Mouse (Mus musculus) thymus, postnatal 36 days (tissue): Measurements from ENCODE around the gene Foxn2.
"Not testable (repeated sequence)": the region's sequence is repeated elsewhere in the genome, so short reads cannot be mapped to it uniquely, and the experiment has no call there.

Source experiments
- DNase-seq, 2 experiments: peaks; one replicate each; pipeline ENCODE4 v3.0.0; 2022; ENCODE audit warnings: mixed read lengths in 2 of 2

The Foxn2 gene

DNA sequence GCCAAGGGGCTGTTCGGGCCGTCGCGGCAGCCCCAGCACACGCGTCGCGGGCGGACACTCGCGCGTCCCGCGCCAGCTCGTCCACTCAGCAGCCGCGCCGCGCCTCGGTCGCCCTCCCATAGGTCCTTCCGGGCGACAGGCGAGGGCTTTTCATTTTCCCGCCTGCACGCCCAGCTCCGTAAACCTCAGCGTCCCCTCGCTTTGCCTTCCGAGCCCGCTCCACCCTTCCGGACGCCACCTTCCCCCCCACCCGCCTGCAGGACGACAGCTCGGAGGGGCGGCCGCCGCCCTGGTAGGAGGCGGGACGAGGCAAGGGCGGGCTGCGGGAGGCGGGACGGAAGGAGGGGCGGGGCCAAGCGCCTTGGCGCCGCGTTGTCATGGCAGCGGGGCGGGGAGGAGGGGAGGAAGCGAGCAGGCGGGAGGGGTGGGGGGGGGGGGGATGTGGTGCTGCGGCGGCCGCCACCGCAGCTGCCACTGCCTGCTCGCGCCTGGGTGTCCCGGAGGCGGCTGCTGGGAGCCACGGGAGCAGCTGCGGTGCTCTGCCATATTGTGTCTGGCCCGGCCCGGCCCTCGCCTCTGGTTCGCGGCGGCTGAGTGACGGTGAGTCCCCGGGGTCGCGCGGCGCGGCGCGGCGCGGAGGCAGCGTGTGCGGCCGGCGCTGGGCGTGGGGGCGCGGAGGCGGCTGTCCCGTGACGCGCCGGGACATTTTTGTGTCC, at the start of gene Foxn2:
Foxn2 (plus strand) TSS at position 427 of the 716 bp plus-strand sequence.
- DNase-seq = peak; percentile 98

GRCm38 (mm10) chr17:88397501-88397900, 43.0 kb upstream of the Foxn2 start:
- no peak for DNase-seq

- DNase-seq = no peak
Measured at GRCm38 (mm10) chr17:88398090-88398489, 42.4 kb upstream of the Foxn2 start.

GRCm38 (mm10) chr17:88398854-88399253, 41.7 kb upstream of the Foxn2 start:
- DNase-seq = no peak

GRCm38 (mm10) chr17:88400122-88400521, 40.4 kb upstream of the Foxn2 start:
- no peak for DNase-seq

DNA sequence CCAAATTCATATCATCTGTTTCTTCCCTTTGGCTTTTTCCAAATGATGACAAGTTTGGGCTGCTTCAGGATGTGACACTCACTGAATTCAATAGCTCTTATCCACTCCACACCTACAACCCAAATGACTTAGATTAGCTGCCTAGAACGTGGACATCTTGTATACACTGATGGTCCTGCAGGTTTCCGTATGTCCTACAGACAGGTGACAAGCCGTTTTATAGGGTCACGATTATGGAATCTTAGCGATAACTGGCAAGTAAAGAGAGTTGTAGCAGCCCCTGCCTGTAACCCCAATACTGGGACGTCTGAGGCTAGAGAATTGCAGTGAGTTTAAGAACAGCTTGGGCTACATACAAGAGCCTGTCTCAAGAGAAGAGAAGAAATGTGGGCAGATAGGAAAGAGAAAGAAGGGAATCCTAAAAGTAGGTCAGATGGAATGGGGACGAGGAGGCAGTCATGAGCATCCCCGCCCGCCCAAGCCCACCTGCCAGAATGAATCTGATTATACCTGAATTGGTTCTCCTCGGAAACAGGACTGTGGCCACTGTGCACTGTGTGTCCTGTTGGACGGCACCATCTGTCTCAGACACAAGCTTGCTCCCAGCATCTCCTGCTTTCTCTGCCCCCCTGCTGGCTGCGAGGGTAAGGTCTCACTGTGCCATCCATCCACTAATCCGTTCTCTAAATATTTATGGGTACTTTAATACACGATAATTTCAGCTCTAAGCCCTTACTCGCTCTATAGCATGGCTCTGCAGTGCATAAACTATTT, 39.6 kb upstream of the Foxn2 start:
- no peak for DNase-seq

DNA sequence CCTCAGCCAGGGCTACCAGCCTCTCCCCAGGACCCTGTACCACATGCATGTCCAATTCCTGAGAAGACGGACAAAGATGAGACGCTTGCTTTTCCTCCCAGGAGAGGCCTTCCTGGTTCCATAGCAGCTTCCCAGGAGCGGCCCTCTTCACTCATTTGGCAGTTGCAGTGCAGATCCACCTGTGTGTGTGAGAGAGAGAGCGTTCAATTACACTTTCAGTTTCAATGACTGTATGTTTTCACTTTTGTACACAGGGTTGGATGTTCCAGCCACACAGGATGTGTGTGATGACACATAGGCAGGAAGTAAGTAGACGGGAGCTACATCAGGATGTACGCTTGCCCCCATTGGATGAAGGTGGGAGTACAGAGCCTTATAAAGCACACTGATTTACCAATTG, 37.2 kb upstream of the Foxn2 start:
- DNase-seq = peak; percentile 34

DNA sequence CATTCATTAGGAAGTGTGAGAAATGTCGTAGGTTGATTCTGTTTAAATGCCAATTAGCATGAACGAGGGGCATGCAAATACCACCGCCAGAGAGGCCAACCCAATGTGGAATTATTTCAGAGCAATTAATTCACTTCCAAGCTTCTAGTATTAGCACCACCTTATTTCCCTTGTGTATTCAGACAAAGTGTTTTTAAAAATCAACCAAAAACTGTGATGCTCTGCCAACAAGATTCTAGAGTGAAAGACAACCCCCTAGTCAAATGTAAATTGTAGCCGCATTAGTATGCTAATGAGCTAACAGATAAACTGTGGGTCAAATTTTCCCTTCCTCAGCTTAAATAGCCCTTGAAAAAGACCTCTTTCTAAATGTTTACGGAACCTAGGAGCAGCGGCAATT, 36.0 kb upstream of the Foxn2 start:
- no peak for DNase-seq

DNA sequence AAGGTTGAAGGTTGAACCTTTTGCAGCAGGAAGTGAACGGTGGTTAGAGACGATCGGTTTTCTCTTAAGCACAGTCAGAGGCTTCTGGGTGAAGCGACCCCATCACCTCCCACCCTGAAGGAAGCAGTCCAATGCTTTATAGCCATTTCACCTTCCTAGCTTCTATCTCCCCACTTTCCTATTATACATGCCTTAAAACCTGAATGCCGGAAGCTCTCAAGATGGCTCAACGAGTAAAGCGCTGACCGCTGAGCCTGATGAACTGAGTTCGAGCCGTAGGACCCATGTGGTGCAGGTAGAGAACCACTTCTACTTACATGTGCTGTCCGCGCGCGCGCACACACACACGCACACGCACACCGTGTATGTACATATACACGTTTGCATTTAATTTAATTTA, 35.4 kb upstream of the Foxn2 start:
- DNase-seq = no peak

DNA sequence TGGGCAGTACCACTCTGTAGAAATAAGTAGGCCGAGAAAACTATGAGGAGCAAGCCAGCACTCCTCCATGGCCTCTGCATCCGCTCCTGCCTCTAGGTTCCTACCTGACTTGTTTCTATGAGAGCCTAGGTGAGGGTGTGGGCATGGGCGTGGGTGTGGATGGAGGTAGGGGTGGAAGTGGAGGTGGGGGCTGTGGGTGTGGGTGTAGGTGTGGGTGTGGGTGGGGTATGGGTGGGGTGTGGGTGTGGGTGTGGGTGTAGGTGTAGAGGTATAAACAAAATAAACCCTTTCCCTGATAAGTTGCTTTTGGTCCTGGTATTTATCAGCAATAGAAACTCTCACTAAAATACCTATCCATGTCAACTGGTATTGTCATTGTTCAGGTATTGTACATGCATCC, 30.8 kb upstream of the Foxn2 start:
- DNase-seq = no peak

DNA sequence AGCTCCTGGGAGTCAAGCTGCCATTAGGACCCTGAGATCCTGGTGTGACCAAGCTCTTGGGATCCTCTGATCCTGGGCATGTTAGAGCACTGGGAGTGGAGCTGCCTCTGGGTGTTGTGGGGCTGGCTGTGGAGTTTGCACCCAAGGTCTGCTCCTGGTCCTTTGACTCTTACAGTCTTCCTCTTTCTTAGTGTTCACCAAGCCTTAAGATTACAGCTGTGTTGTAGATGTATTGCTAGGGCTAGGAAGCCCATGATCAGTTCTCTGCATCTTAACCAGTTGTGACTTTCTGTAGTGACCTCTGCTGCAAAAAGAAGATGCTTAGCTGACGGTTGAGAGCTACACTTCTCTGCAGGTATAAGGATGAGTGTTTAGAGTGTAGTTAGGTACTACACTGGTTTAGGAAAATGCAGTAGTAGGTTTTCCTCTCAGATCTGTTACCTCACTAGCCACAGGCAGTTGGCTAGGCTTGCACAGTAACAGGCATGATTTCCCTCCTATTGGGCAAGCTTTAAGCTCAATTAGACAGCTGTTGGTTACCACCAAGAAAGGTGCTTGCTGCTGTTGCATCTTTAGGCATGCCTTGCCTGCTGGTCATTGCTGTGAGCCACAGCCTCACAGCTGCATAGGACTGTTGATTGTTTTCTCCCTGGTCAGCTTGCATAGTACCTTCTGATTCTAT, 27.2 kb upstream of the Foxn2 start:
- no peak for DNase-seq

- DNase-seq = no peak
Measured at GRCm38 (mm10) chr17:88420426-88420825, 20.1 kb upstream of the Foxn2 start.

DNA sequence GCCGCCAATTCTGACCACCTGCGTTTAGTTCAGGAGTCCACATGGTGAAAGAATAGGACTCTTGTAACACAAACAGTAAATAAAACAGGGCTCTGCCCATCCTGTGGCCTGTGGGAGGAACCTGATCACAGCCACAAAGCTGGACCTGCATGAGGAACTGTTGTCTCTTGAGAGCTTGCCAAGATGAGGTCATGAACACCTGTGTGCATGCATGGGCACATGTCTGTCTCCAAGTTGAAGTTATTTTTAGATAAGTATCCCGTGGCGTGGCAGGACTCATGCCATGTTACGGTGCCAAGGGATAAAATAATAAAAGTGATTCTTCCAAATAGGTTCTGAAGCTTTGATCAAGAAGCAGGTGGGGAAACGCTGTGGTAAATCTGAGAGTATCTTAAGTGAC, 19.3 kb upstream of the Foxn2 start:
- no peak for DNase-seq

DNA sequence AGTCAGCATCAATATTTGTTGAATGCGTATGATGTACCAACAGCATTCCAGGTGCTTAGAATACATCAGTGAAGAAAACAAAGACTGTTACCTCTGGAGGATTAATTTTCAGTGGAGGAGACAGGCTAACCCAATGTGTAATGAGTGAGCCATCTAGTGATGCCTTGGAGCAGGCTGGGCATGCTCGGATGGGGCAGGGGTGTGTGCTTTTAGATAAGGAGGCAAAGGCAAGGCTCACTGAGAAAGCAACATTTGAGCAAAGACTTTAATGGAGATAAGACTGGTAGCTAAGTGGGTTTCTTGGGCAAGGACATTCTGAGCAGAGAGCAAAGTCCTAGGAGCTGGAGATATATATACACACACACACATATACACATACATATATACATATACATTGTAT, 9.8 kb upstream of the Foxn2 start:
- DNase-seq = no peak

- no peak for DNase-seq
Measured at GRCm38 (mm10) chr17:88431486-88431885, 9.0 kb upstream of the Foxn2 start.

GRCm38 (mm10) chr17:88431987-88432386, 8.5 kb upstream of the Foxn2 start:
- DNase-seq = no peak

- no peak for DNase-seq
Measured at GRCm38 (mm10) chr17:88435322-88435721, 5.2 kb upstream of the Foxn2 start.

DNA sequence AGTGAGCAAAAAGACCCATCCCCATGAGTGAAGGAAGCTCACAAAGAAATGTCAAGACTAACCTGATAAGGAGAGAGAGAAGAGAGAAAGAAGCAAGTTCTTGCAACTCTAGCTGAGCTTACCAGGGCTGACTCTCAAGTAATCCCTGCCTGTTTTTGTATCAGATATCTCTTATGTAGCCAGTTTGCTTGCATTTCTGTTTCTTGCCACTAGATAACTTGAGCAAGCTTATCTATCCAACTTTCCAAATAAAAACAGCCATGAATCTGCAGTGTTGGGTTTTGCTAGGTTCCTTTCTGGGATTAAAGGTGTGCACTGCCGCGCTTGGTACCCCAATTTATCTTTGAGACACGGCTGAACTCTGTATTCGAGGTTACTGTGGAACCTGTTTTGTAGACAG, 4.2 kb upstream of the Foxn2 start:
- DNase-seq = no peak

- not testable (repeated sequence) for DNase-seq
Measured at GRCm38 (mm10) chr17:88436749-88437148, 3.8 kb upstream of the Foxn2 start.

DNA sequence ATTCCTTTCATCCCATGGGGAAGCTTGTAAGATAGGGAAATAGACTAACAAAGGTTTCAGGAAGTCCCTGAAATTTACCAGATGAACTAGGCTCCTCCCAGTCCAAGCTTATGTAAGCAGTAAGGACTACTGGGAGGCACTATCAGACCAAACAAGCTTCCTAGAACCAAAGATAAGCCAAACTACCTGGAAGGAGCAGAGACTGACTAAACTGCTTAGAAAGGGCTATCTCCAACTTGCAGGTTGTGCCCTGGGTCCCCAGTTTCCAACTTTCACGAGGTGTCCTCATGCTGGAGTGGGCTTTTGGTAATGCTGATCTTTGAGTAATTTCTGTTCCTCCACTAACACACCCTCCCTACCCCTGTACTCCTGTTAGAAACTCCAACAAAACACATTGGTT, 3.1 kb upstream of the Foxn2 start:
- DNase-seq = no peak

DNA sequence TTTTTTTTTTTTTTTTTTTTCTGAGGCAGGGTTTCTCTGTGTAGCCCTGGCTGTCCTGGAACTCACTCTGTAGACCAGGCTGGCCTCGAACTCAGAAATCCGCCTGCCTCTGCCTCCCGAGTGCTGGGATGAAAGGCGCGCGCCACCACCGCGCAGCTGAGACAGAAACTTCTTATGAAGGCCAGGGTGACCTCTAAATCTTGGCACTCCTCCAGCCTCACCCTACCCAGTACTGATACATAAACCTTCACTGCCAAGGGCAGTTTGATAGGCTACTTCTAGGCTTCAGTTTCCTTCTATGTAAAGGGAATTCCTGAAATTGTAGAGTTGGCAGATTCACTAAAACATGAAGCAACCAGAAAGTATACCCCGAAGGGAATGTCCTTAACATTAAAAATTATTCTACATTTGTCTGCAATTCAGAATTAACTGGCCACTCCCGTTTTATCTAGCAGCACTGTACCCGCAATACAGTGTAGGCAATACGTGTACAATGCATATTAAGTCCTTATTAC, 918 bp upstream of the Foxn2 start:
- no peak for DNase-seq

- DNase-seq = peak in 1 of 2 experiments; percentile 78
Measured at GRCm38 (mm10) chr17:88441001-88441431, 505 bp downstream of the Foxn2 start.

GRCm38 (mm10) chr17:88441432-88442174, 1.1 kb downstream of the Foxn2 start:
- DNase-seq = peak; percentile 72 to 74
